Mouse (Mus musculus) left cerebral cortex, postnatal 4 days (tissue): ENCODE measurements around the gene Gm21258. TPM values are rescaled to one million over a fixed set of nuclear protein-coding genes. Genes with fewer than 3 reads are reported as not detected.
"Not testable (repeated sequence)": the region's sequence is repeated elsewhere in the genome, so short reads cannot be mapped to it uniquely, and the experiment has no call there.

Experiments used
- DNase-seq: peaks from one replicate; pipeline ENCODE4 v3.0.0-alpha.2; 2022
- intact Hi-C: fragments of 180-260 bp; cut with DNase I; formaldehyde crosslinking; loops from one replicate; pipeline ENCODE4 v1.15.1; 2025
- total RNA-seq, 2 experiments: library from RNA; stranded (reverse); gene quantifications; 2 replicates each; pipeline ENCODE4 v1.2.3; 2021

Gene Gm21258
- total RNA-seq: not detected

DNA sequence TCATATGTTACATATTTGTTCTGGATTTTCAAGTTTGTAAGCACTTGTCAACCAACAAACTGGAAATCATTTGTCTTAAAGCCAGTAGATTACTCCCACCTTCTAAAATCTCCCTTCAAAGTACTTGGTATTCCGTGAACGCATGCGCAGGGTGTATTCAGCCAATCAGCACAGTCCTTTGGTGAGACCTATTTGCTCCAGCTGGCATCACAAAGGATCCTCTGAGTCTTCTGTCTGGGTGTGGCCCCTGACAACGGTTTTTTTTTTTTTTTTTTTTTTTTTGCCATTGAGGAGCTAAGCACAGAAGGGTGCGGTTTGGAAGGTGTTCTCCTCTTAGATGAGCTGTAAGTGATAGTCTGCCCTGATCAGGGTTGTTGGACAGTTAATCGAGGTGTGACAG, at the start of gene Gm21258:
Gm21258 (plus strand) TSS at position 301 of the 400 bp plus-strand sequence.
- DNase-seq, intact Hi-C loops: not testable (repeated sequence)
